Mouse (Mus musculus) C2C12 (cell line): Measurements from ENCODE around the gene Crybg1.

Experiments
- CEBPB ChIP-seq: IDR thresholded peaks from one replicate; pipeline ENCODE4 v1.6.1; 2011; ENCODE audit warnings: low read depth, mild to moderate bottlenecking, control low read depth, moderate library complexity
- CTCF ChIP-seq: IDR thresholded peaks from one replicate; pipeline ENCODE4 v1.5.1; 2011; ENCODE audit not compliant: control insufficient read depth, insufficient read depth, insufficient read length
- FOSL1 ChIP-seq: IDR thresholded peaks from one replicate; pipeline ENCODE4 v1.8.0; 2011; ENCODE audit warnings: mild to moderate bottlenecking, low read length; ENCODE audit not compliant: poor library complexity, insufficient read depth, severe bottlenecking
- MAX ChIP-seq: IDR thresholded peaks from one replicate; pipeline ENCODE4 v1.6.1; 2011; ENCODE audit warnings: mild to moderate bottlenecking, control low read depth
- MYOG ChIP-seq: IDR thresholded peaks from one replicate; pipeline ENCODE4 v1.6.1; 2011; ENCODE audit not compliant: control insufficient read depth, insufficient read length; ENCODE audit errors: extremely low read depth
- USF1 ChIP-seq: IDR thresholded peaks from one replicate; pipeline ENCODE4 v1.6.1; 2011; ENCODE audit warnings: low read depth, mild to moderate bottlenecking, control low read depth, moderate library complexity

GRCm38 (mm10) chr10:44170145-44170544 is 21.5 kb upstream of the Crybg1 start:
- no peak for TF ChIP-seq USF1
- no peak for TF ChIP-seq CTCF
- TF ChIP-seq FOSL1, result no peak
- TF ChIP-seq MYOG, result no peak
- TF ChIP-seq CEBPB, result no peak
- TF ChIP-seq MAX, result no peak
